Mouse (Mus musculus) midbrain, embryonic 15.5 days (tissue): Measurements from ENCODE around the gene Cox14. TPM values are rescaled to one million over a fixed set of nuclear protein-coding genes. Genes with fewer than 3 reads are reported as not detected.

ENCODE experiments used
- polyA plus RNA-seq: library from polyadenylated mRNA; unstranded; fragments of >200 nt; fragmentation: Nextera tagmentation; extraction: Ambion mirVana; gene quantifications from 2 replicates; pipeline ENCODE4 v1.2.1, GENCODE M21; 2015

Gene Cox14
- polyA plus RNA-seq, 1 experiment from 2014 or later, result 150 TPM

Other genes with a start within 250 kb of the Cox14 start
- 41.0 and 45.9 TPM in 2 replicates for gene Faim2, start 197.5 kb upstream of the Cox14 start, polyA plus RNA-seq
- gene Aqp2, start 146.6 kb upstream of the Cox14 start, polyA plus RNA-seq, result not detected in 2 replicates
- gene Aqp5, start 134.8 kb upstream of the Cox14 start, polyA plus RNA-seq, result 1.3 and 1.4 TPM in 2 replicates
- gene Aqp6, start 124.2 kb upstream of the Cox14 start, polyA plus RNA-seq, result 0.41 and 0.49 TPM in 2 replicates
- gene Racgap1, start 74.0 kb upstream of the Cox14 start, polyA plus RNA-seq, result 49.0 and 56.9 TPM in 2 replicates
- gene Asic1, start 55.2 kb upstream of the Cox14 start, polyA plus RNA-seq, result 64.0 and 65.9 TPM in 2 replicates
- gene Smarcd1, start 23.5 kb upstream of the Cox14 start, polyA plus RNA-seq, result 114 and 119 TPM in 2 replicates
- not detected in 2 replicates for gene Gm17349, start 20.1 kb upstream of the Cox14 start, polyA plus RNA-seq
- 1.5 and 1.8 TPM in 2 replicates for gene Gpd1, start 8.1 kb upstream of the Cox14 start, polyA plus RNA-seq
- gene Cers5, start 47.3 kb downstream of the Cox14 start, polyA plus RNA-seq, result 77.3 and 79.9 TPM in 2 replicates
- gene Lima1, start 149.8 kb downstream of the Cox14 start, polyA plus RNA-seq, result 13.9 and 14.2 TPM in 2 replicates
- 0.09 TPM in 1 of 2 replicates, not detected in the other for gene Fam186a, start 241.4 kb downstream of the Cox14 start, polyA plus RNA-seq
- gene Larp4, start 244.4 kb downstream of the Cox14 start, polyA plus RNA-seq, result 19.8 and 21.4 TPM in 2 replicates